Mouse (Mus musculus): Measurements from ENCODE around the gene Gnb1l. TPM values are rescaled to one million over a fixed set of nuclear protein-coding genes. Genes with fewer than 3 reads are reported as not detected.
"Not testable (repeated sequence)": the region's sequence is repeated elsewhere in the genome, so short reads cannot be mapped to it uniquely, and the experiment has no call there.

Gene Gnb1l
- total RNA-seq, 2 experiments from 2014 or later, result 5.6 to 9.2 TPM

DNA sequence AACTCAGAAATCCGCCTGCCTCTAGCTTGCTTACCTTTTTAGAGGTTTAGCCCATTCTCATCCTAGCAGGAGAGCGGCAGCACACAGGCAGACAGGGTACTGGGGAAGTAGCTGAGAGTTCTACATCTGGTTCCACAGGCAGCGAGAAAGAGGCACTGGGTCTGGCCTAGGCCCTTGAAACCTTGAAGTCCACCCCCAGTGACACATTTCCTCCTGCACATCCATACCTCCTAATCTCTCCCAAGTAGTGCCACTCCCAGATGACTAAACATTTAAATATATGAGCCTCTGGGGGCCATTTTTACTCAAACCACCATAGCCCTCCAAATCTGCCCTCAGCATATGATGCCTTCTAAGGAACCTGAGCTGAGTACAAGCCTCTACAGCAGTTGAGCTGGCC lies 16.1 kb upstream of the Gnb1l start:
- no peak for DNase-seq (ENCODE audit: low spot score in 2 of 2)

DNA sequence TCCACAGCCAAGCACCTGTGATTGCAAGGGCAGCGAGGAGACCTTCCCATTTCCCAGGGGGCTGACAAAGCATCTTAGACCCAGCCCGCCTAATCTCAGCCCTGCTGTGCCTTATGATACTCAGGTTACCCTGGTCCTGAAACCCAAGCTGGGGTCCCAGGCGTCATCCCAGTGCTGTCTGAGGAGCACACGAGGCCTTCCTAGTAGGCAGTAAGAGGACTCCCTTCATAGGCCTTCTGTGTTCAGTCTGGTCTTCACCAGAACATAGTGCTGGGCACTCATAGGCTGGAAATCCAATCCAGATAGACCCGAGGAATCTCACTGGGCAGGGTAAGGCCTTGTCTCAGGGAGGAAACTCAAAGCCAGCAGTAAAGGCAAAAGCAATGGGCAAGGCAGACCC lies 14.7 kb upstream of the Gnb1l start:
- DNase-seq (ENCODE audit: low spot score in 2 of 2), result no peak

DNA sequence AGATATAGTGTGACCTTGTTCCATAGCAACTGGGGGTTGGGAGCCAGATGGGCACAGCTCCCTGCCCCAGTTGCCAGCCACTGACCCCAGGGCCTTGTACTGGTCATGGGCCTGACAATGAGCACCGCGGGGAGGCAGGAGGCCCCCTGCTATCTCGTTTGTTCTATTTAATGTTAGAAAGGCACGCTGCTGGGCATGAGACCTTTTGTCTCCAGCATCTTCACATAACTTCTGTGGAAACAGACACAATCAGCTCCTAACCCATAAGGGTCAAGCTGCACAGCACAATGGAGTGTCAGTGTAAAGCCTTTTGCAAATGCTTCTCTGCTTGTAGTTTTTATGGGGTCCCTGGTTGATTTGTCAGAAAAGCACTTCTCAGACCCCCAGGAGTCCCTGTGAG lies 14.1 kb upstream of the Gnb1l start:
- no peak for DNase-seq (ENCODE audit: low spot score in 2 of 2)

DNA sequence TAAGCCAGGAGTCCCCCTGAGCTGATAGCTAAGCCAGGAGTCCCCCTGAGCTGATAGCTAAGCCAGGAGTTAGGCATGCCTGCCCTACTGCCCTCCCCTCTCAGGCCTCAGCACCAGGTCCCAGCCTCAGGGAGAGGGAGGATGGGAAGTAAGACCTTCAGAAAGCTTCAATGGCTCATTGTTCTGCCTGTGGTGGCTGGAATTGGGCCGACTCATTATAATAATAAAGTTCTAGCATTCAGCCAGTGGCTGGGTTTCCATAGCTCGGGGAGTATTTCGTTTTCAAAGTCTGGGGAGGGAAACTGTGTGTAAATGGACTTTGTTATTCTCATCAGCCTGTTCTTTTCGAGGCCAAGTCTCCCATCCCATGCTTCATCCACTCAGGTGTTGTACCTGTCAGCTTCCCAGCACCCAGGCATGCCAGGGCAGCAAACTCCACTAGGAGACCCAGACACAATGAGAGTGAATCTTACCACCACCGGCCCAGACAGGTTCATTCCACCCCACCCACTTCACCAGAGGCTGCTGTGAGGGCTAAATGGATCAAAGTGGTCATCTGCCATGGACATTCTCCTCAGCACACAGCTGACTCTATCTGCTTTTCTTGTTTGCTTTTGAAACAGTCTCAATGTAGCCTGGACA lies 13.6 kb upstream of the Gnb1l start:
- no peak for DNase-seq (ENCODE audit: low spot score in 2 of 2)

DNA sequence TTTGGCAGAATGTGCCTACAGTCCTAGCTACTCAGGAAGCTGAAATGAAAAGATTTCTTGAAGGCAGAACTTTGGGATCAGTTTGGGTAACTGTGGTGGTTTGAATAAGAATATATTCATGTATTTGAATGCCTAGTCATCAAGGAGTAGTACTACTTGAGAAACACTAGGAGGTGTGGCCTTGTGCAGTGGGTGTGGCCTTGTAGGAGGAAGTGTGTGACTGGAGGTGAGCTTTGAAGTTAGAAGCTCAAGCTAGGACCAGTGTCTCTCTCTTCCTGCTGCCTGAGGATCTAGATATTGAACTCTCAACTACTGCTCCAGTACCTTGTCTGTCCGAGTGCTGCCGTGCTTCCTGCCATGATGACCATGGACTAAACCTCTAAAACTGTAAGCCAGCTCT lies 12.4 kb upstream of the Gnb1l start:
- DNase-seq (ENCODE audit: low spot score in 2 of 2), result no peak

DNA sequence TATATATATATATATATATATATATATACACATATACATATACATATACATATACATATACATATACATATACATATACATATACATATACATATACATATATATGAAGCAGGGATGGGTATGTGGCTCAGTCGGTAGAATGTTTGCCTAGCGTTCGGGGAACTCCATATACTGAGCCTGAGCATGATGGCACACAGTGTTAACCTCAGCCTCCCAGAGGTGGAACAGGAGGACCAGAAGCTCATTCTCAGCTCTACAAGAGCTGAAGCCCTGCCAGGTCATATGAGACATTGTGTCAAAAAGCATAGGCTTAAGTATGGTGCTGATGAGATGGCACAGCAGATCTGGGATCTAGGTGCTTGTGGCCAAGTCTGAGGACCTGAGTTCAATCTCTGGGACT lies 8.2 kb upstream of the Gnb1l start:
- no peak for DNase-seq (ENCODE audit: low spot score in 2 of 2)

DNA sequence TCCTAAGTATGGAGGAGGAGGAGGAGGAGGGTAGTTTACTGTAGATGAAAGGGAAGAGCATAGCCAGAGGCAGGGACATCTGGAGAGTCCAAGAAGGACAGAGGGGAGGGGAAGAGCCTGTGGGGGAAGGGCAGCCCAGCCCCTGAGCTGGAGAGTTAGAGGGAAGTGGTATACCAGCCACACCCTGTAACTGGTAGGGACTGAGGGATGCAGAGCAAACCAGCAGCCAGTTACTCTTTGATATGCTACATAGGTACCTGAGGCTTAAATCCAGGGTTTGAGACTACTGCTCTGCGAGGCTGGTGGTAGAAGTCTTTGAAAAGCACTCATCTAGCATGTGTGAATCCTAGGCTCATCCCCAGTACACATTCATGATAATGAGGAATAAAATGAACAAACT lies 7.6 kb upstream of the Gnb1l start:
- no peak for DNase-seq (ENCODE audit: low spot score in 2 of 2)

DNA sequence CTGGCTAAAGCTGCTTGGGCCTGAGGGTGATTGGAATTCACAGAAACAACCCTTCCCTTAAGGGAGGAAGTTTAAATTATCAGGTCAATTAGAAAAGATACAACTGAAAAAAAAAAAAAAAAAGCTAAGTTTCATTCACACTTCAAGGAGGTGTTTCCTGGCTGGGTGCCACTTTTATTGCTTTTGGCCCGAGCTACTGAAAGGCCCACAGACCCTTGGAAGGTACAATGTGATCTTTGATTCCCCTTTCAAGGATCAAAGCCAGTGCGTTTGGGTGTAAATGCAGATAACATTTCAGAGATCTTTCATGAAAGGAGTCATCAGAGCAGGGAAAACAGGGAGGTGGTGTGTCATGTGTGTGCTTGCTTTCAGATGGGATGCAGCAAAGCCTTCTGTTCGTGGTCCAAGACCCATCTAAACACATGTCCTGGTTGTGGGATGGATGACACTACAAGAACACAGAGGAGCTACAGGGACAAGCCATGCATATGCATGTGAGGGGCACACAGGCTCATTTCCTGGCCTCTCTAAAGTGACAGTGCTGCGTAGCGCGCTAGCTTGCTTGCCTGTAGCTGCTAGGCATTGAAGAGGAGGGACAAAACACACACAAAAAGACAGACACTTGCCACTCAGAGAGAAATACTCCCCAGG lies 523 bp upstream of the Gnb1l start:
- no peak for DNase-seq (ENCODE audit: low spot score in 2 of 2)

DNA sequence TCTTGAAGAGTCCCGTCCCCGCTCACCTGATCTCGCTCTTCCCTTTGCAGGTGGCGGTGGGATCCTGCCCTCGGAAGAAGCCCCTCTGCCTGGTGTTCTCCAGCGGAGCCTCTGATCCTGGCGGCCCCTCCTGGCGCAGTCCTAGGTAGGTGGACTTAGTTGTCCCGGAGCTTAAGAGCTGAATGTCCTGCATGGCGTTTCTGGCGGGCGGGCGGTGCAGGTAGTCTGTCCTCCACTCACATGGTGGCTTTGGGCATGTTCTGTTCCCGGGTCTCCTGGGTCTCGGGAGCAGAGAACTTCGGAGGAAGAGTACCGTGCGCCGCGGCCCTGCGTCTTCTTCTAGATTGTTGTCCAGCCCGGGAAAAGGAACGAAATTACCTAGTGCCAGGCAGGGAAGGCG lies 483 bp downstream of the Gnb1l start:
- peak in 1 of 2 experiments; percentile 24 for DNase-seq (ENCODE audit: low spot score in 2 of 2)

DNA sequence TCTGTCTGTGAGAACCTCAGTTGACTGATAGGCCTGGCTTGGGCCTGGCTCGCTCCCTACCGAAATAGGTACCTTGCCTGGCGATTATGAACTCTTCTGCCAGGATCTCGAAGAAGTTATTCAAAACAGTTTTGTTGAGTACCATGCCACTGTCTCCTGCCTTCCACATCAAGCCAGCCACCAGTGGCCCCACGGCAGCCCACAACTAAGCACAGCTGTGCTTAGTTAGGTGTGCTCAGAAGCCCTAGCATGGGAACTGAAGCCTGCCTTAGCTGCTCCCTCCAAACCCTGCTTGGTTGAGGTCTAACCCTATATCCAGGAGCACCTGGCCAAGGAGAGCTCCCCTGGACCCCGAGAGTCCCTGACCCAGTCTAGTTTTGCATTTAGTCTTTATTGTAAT lies 3.0 kb downstream of the Gnb1l start:
- DNase-seq (ENCODE audit: low spot score in 2 of 2), result no peak

DNA sequence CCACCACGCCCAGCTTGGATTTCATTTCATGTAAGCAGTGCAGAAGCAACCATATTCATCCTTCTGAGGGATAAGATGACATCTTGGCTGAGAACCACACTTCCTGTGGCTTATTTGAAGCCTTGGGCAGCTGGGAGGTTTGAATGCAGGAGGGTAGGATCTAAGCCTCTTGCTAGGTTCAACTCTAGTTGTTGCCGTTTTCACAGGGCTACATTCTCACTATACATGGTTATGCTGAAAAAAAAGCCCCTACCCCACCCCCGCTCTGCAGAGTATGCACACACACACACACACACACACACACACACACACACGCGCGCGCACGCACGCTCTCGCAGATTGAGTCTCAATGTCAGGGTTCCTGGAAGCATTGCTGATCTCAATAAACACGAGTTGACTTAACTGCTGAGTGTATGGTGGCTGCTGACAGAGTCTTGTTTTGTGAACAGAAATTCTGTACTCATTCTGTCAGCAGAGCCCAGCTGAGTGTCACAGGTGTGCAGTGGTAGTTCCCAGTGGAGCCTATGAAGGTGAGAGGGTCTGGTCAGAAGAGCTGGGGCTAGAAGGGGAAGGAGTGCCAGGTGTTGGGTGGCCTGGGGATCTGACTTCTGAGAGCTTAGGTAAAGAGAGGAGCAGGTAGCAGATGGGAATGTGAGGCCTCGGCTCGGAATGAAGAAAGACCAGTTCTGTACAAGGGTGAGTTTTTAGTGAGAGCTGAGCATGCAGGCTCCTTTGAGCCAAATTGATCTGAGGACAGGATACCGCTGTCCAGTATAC lies 5.2 kb downstream of the Gnb1l start:
- no peak for DNase-seq (ENCODE audit: low spot score in 2 of 2)

DNA sequence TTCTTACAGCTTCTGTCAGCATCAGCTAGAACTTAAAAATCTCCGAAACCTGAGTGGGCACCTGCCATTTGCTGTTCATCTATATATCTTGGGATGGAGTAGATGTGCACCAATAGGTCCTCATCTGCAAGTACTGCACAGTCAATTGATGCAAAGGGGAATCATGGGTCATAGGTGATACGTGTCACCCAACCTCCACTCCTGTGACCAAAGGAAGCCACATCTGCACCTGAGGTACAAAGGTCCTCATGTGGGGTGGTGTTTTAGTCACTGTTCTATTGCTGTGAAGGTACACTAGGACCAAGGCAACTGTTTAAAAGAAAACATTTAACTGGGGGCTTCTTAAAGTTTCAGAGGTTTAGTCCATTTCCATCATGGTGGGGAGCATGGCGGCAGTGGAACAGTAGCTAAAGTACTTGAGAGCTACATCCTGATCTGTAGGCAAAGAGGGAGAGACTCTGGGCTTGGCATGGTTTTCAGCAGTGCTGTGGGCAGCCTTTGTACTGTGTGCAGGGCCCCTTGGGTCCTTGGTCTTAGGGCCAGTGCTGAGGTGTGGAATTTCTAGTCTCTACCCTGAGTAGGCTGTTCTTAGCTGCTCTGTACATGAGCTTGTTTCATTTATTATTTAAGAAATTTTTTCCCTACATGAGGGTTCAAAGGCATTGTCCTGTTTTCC lies 8.1 kb downstream of the Gnb1l start:
- no peak for DNase-seq (ENCODE audit: low spot score in 2 of 2)

DNA sequence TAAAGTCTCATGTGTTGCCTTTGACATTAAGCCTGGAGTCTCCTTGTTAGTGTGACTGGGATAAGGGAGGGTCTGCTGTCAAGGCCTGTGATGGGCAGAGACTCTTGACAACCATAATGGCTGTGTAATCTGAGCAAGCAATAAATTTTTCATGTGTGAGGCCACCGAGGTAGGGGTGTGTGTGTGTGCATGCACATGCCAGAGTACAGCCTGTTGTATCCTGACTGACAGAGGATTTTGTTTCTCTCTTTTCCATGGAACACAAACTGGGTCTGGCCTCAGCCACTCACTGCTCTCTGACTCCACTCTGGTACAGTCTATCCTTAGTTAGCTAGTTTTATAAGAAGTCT lies 8.7 kb downstream of the Gnb1l start:
- no peak for DNase-seq (ENCODE audit: low spot score in 2 of 2)

DNA sequence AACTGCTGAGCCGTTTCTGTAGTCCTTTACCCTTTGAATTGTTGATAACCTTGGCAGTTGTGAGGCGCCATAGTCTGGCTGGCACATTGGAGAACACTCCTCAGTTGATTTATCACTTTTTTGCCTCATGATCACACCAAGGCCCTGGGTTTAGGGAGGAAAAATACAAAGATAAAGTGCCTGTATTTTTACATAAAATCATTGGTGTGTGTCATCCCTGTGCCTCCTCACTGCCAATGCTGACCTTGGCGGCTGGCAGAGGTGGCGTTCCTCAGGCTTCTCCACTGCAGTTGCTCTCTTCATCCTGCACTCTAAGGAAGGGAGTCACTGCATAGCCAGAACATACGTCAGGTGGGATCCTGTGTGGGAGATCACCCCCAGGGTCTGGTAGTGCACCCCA lies 13.2 kb downstream of the Gnb1l start:
- no peak for DNase-seq (ENCODE audit: low spot score in 2 of 2)

DNA sequence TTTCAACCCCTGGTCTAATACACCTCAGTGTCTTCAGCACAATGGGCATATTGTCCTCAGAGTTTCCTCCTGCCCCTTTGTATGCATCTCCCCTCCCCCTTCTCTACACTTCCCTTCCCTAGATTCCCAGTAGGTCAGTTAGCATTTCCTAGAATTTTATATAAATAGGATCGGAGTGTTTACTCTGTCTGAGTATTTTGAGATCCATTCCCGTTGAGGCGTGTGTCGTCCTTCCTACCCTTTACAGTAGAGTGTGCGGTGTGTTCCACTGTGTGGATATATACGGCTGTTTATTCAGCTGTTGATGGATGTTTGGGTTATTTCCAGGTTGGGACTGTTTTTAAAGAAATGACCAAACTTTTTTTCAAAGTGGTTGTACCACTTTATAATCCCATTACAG lies 15.0 kb downstream of the Gnb1l start:
- no peak for DNase-seq (ENCODE audit: low spot score in 2 of 2)

DNA sequence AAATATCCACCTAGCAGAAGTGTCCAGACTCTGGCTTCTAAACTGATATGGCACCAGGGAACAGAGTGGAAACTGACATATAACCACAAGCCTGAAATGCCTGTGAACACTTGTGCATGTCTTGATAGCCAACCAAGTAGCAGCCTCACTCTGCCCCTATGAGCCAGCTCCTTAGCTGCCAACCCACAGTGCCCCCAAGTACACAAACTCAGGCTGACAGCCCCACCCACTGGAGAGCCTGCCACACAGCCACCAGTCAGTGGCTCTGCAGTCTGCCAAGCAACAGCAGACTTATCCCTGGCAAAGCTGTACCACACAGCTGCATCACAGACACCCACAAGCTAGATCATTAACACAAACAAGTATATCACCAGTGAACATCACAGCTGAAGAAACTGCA lies 19.6 kb downstream of the Gnb1l start:
- no peak for DNase-seq (ENCODE audit: low spot score in 2 of 2)

DNA sequence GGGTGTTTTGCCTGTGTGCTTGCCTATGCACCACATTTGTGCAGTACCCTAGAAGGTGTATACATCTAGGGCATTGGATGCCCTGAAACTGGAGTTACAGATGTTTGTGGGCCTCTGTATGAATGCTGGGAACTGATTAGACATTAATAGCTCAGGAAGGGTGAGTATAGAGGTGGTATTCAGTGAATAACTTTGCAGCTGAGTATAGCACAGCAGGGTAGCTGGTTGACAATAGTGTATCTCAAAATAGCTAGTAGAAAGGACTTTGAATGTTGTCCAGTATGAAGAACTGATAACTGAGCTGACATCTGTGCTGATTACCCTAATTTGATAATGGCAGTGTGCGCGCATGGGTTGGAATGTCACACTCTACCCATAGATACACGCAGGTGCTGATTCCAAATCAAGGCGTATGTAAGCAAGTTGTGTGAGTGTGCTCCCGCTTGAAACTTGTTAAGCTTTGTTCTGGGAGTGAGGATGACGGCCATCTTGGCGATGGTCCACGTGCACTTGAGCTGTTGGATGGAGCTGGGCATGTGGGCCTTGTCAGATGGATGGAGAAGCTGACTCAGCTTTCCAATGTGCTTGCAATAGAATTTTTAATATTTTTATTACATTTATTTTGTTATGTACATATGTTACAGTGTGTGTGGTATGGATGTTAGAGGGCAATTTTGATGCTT lies 25.2 kb downstream of the Gnb1l start:
- DNase-seq (ENCODE audit: low spot score in 2 of 2), result no peak

DNA sequence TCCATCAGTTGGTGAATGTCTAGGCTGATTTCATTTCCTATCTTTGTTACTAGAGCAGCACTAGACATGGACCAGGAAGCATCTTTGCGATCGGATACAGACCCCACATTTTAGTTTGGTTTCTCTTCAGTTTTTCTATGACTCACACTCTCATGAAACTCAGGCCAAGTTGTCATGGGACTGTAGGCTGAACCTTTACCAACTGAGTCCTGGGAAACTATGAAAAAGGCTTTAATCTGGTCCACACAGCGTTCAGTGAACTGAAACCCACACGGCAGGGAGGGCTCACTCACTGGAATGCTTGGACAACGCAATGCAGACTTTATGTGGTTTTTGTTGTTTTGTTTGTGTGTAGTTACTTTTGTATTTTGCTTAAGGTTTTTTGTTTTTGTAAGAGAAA lies 30.1 kb downstream of the Gnb1l start:
- no peak for DNase-seq (ENCODE audit: low spot score in 2 of 2)

DNA sequence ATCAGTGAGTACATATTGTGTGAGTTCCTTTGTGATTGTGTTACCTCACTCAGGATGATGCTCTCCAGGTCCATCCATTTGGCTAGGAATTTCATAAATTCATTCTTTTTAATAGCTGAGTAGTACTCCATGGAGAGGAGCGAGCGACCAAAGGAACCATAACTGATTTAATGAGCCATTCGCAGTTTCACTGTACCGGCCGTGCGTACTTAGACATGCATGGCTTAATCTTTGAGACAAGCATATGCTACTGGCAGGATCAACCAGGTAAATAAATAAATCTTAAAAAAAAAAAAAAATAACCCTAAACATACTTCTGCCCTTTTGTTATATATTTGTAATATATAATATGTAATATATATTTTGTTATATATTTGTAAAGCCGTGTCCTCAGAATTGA lies 34.5 kb downstream of the Gnb1l start:
- not testable (repeated sequence) for DNase-seq (ENCODE audit: low spot score in 2 of 2)

DNA sequence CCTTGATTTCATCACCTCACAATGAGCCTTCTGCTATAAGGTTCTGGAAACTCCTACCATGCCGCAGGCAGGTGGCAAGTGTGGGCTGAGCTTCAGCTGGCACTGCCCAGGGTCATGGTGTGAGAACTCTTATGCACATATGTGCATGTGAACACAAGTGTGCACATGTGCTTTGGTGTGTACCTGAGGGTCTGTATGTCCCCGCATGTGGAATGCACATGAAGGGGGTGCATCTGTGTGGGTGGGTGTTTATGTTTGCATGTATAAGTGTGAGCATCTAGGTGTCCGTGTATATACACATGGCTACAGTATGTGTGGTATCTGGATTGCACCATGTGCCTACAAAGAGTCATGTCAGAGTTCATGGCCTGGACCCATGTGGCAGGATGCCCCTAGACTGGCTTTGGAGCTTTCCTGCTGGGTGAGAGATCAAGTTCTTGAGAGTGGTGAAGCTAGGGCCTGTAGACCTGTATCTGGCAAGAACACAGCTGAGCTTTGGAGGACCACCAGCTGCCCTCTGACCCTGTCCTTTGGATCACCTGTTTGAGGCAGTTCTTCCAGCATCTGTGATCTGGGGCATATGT lies 39.0 kb downstream of the Gnb1l start:
- DNase-seq (ENCODE audit: low spot score in 2 of 2), result no peak

DNA sequence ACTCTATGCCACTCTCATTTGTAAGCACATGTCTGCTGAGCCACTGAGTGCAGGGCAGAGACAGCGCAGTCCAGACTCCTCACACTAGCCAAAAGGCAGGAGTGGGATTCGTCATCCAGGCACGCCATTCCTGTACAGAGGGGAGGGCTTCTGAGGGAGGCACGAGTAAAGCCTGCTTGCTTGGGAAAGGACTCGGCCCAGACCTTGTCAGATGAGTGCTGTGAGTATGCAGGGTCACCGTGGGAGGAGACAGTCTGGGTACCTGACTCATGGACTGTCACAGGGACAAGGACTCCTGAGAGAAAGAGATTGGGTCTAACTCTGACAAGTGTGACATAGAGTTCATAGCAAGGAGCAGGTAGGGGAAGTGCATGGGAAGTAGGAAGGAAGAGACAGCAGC lies 40.8 kb downstream of the Gnb1l start:
- no peak for DNase-seq (ENCODE audit: low spot score in 2 of 2)
